Mouse (Mus musculus): ENCODE data around the gene Rufy3. TPM values are rescaled to one million over a fixed set of nuclear protein-coding genes. Genes with fewer than 3 reads are reported as not detected.

Rufy3 gene
- polyA plus RNA-seq, 1 experiment from 2014 or later = 10.8 TPM

DNA sequence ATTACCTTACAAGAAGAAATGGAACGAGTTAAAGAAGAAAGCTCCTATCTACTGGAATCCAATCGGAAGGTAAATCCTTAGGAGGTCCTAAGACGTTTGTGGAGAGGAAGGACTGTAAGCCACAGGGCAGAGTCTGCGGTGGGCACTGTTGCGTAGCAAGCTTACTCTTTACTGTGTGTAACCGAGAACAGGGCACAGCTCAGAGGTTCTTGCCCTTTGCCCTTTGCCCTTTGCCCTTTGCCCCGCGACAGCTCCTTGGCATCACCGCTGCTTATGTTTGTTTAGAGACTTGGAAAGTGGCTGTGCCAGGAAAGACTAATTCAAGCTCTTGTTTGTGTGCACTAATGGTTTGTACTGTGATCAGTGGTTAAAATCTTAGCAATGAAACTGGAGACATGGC lies 67.6 kb downstream of the Rufy3 start:
- Histone ChIP-seq H3K27ac (ENCODE audit: low read depth, low read length) (no peak overlapping the region), H3K9me3 (ENCODE audit: control insufficient read depth) (no peaks in the 10 kb centered on the region), H3K4me1 (replicated peaks; ENCODE audit: control insufficient read depth, insufficient read depth, low read length) (no peaks in the 10 kb centered on the region), H3K4me2 (replicated peaks; ENCODE audit: low read depth) (no peak overlapping the region), H3K36me3 (ENCODE audit: control insufficient read depth, insufficient read depth) (peaks cover 44% of the 10 kb centered on the region), H3K9ac (ENCODE audit: low read depth, low read length) (no peak overlapping the region), H3K27me3 (replicated peaks; ENCODE audit: control insufficient read depth, insufficient read depth, low read length) (no peaks in the 10 kb centered on the region), H3K4me3 (ENCODE audit: low read depth, low read length) (no peak overlapping the region)
- no peak for TF ChIP-seq CTCF (IDR thresholded peaks at IDR 0.05; ENCODE audit: low read depth)
- WGBS = 73% methylated on average over 9 of the region's 9 CpGs
- ATAC-seq = no peak

DNA sequence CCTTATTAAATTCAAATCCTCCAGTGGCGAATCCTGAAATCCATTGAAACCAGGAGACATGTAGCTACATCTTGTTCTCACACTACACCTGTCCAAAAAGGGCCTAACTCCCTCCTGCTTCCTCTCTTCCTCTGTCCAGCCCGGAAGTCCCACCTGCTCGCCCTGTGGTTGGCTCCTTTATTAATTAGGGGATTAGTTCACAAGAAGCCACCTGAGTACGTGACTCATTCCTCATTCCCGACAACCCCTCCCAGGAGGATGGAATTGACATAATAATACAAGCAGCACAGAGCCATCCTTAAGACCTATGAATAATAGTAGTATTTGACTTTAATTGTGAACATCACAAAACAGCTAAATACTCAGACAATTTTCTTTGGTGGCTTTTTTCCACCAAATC lies 69.2 kb downstream of the Rufy3 start:
- Histone ChIP-seq H3K4me3 (ENCODE audit: low read depth, low read length) (no peak overlapping the region), H3K27ac (ENCODE audit: low read depth, low read length) (no peak overlapping the region), H3K9ac (ENCODE audit: low read depth, low read length) (no peak overlapping the region), H3K27me3 (replicated peaks; ENCODE audit: control insufficient read depth, insufficient read depth, low read length) (no peaks in the 10 kb centered on the region), H3K4me1 (replicated peaks; ENCODE audit: control insufficient read depth, insufficient read depth, low read length) (no peaks in the 10 kb centered on the region), H3K9me3 (ENCODE audit: control insufficient read depth) (no peaks in the 10 kb centered on the region), H3K4me2 (replicated peaks; ENCODE audit: low read depth) (no peak overlapping the region), H3K36me3 (ENCODE audit: control insufficient read depth, insufficient read depth) (peaks cover 28% of the 10 kb centered on the region)
- no peak for ATAC-seq
- WGBS = 88% methylated on average over 5 of the region's 5 CpGs
- TF ChIP-seq CTCF (IDR thresholded peaks at IDR 0.05; ENCODE audit: low read depth) = no peak

DNA sequence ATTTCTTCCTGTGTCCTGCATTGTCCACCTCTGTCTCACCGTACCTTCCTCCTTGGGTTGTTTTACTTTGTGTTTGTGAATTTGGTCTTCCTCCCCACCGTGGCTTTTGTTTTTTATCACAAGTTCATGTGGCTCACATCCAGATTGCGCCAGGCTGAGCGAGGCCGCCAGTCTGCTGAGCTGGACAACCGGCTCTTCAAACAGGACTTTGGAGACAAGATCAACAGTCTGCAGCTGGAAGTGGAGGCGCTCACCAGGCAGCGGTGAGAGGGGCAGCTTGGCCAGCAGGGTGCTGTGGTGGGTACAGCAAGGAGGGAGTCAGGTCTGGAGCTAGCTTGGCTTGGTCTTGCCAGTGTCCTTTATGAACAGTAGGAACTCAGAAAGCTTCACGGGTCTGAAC lies 77.9 kb downstream of the Rufy3 start:
- H3K4me1 ChIP-seq (replicated peaks; ENCODE audit: control insufficient read depth, insufficient read depth, low read length) = no peaks in the 10 kb centered on the region
- no peak for TF ChIP-seq CTCF (IDR thresholded peaks at IDR 0.05; ENCODE audit: low read depth)
- no peak overlapping the region for H3K27ac ChIP-seq (ENCODE audit: low read depth, low read length)
- 72% methylated on average over 9 of the region's 9 CpGs for WGBS
- H3K9me3 ChIP-seq (ENCODE audit: control insufficient read depth) = no peaks in the 10 kb centered on the region
- no peak overlapping the region for H3K4me3 ChIP-seq (ENCODE audit: low read depth, low read length)
- H3K36me3 ChIP-seq (ENCODE audit: control insufficient read depth, insufficient read depth) = peaks cover 45% of the 10 kb centered on the region
- H3K27me3 ChIP-seq (replicated peaks; ENCODE audit: control insufficient read depth, insufficient read depth, low read length) = no peaks in the 10 kb centered on the region
- H3K9ac ChIP-seq (ENCODE audit: low read depth, low read length) = no peak overlapping the region
- H3K4me2 ChIP-seq (replicated peaks; ENCODE audit: low read depth) = no peak overlapping the region
- ATAC-seq = no peak

DNA sequence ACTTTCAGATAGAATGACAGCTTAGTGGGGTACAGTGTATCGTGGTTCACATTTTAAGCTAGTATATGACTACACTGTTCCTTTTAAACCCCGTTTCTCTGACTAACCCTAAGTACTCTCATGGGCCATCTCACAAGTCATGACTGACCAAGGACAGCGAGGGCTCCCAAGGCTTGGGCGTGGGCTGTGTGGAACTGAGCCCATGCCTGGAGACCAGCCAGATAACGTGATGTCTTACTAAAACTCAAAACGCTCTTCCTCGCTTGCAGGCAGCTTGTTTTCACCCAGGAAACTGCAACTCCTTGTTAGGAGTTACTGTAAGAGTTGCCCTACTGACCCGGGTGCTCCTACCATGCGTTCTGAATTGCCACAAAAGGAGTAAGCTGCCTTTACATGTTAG lies 78.7 kb downstream of the Rufy3 start:
- Histone ChIP-seq H3K9me3 (ENCODE audit: control insufficient read depth) (no peaks in the 10 kb centered on the region), H3K27ac (ENCODE audit: low read depth, low read length) (no peak overlapping the region), H3K4me1 (replicated peaks; ENCODE audit: control insufficient read depth, insufficient read depth, low read length) (no peaks in the 10 kb centered on the region), H3K4me3 (ENCODE audit: low read depth, low read length) (no peak overlapping the region), H3K36me3 (ENCODE audit: control insufficient read depth, insufficient read depth) (peaks cover 53% of the 10 kb centered on the region), H3K27me3 (replicated peaks; ENCODE audit: control insufficient read depth, insufficient read depth, low read length) (no peaks in the 10 kb centered on the region), H3K4me2 (replicated peaks; ENCODE audit: low read depth) (no peak overlapping the region), H3K9ac (ENCODE audit: low read depth, low read length) (no peak overlapping the region)
- no peak for ATAC-seq
- WGBS = 90% methylated on average over 9 of the region's 9 CpGs
- TF ChIP-seq CTCF (IDR thresholded peaks at IDR 0.05; ENCODE audit: low read depth) = no peak

DNA sequence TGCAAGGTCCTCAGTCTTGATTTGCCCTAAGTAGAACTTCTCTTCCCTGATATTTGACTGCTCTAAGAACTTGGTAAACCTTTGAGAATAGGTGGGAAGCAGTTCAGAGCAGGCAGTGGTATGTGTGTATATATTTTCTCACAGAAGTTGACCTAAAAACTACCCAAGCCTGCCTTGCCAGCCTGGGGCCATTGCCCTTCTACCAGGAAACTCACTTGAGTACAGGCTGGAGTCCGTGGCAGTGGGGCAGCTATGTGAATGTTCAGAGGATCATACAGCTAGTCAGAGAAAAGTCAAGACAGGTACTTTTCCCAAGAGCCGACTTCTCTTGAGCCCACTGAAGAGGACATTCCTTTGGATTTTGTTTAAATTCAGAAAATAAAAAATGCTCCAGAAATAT lies 80.1 kb downstream of the Rufy3 start:
- no peak overlapping the region for H3K9ac ChIP-seq (ENCODE audit: low read depth, low read length)
- H3K27me3 ChIP-seq (replicated peaks; ENCODE audit: control insufficient read depth, insufficient read depth, low read length) = no peaks in the 10 kb centered on the region
- peaks cover 65% of the 10 kb centered on the region for H3K36me3 ChIP-seq (ENCODE audit: control insufficient read depth, insufficient read depth)
- no peak overlapping the region for H3K4me3 ChIP-seq (ENCODE audit: low read depth, low read length)
- no peak overlapping the region for H3K27ac ChIP-seq (ENCODE audit: low read depth, low read length)
- no peak overlapping the region for H3K4me2 ChIP-seq (replicated peaks; ENCODE audit: low read depth)
- 85% methylated on average over 2 of the region's 2 CpGs for WGBS
- no peak for ATAC-seq
- no peak for TF ChIP-seq CTCF (IDR thresholded peaks at IDR 0.05; ENCODE audit: low read depth)
- H3K9me3 ChIP-seq (ENCODE audit: control insufficient read depth) = no peaks in the 10 kb centered on the region
- no peaks in the 10 kb centered on the region for H3K4me1 ChIP-seq (replicated peaks; ENCODE audit: control insufficient read depth, insufficient read depth, low read length)

DNA sequence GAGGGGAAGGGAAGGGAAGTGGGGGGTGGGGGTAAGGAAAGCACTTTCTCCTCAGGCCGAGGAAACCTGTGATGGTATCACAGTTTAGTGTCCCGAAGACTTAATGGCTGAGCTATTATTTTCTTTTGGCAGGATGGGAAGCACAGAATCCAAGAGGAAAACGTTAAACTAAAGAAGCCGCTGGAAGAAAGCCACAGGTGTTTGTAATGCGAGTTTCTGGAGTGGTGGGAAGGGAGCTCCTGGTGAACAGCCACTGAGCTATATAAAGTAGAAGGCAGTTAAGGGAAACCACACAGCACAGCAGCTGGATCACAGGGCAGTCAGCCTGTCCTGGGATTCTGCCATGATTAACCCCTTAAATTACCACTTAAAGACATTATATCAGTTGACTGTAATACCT lies 80.6 kb downstream of the Rufy3 start:
- no peak overlapping the region for H3K9ac ChIP-seq (ENCODE audit: low read depth, low read length)
- no peaks in the 10 kb centered on the region for H3K9me3 ChIP-seq (ENCODE audit: control insufficient read depth)
- no peak overlapping the region for H3K4me3 ChIP-seq (ENCODE audit: low read depth, low read length)
- peaks cover 68% of the 10 kb centered on the region for H3K36me3 ChIP-seq (ENCODE audit: control insufficient read depth, insufficient read depth)
- no peak overlapping the region for H3K27ac ChIP-seq (ENCODE audit: low read depth, low read length)
- no peaks in the 10 kb centered on the region for H3K4me1 ChIP-seq (replicated peaks; ENCODE audit: control insufficient read depth, insufficient read depth, low read length)
- WGBS = 49% methylated on average over 5 of the region's 5 CpGs
- H3K4me2 ChIP-seq (replicated peaks; ENCODE audit: low read depth) = no peak overlapping the region
- ATAC-seq = no peak
- no peak for TF ChIP-seq CTCF (IDR thresholded peaks at IDR 0.05; ENCODE audit: low read depth)
- no peaks in the 10 kb centered on the region for H3K27me3 ChIP-seq (replicated peaks; ENCODE audit: control insufficient read depth, insufficient read depth, low read length)

All from intestine, postnatal 0 days (tissue).